Mouse (Mus musculus): ENCODE data around the gene Cenpe.

Cenpe gene

GRCm38 (mm10) chr3:135211805-135212657 lies at the start of gene Cenpe:
Gene Cenpe, plus strand, starts transcription at chr3:135212537.
- in situ Hi-C loops (cut with MboI; ENCODE audit: unreplicated experiment in 2 of 2): loop anchor here (25.0 kb wide), 1 partner anchor 1675 kb away; the partner anchor contains the start of gene Tet2 (in 2 of the 2)

DNA sequence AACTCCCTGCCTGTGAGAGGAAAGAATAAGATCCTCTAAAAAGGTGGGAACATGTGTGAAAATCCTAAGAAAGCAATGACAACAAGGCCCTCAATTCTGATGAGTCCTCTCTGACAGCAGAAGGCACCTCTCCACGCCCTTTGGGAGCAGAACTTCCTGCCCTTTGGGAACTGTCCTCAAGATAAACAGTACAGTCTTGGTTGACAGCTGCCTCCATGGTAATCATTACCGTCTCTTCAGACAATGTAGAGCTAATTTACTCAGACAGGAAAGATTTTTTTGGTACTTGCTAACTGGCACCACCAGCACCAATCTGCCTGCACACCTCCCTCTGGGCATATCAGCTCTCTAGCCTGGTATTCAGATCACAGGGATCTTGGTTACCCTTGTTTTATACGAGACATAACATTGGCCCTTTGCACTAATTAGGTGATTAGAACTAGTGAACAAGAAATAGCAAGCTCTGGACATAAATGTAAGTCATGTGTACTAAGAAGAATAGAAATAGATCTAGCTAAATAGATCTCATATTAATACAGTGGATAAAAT lies 40.4 kb upstream of the Cenpe start:
- in situ Hi-C loops (cut with MboI; ENCODE audit: unreplicated experiment in 2 of 2): no loop called here

DNA sequence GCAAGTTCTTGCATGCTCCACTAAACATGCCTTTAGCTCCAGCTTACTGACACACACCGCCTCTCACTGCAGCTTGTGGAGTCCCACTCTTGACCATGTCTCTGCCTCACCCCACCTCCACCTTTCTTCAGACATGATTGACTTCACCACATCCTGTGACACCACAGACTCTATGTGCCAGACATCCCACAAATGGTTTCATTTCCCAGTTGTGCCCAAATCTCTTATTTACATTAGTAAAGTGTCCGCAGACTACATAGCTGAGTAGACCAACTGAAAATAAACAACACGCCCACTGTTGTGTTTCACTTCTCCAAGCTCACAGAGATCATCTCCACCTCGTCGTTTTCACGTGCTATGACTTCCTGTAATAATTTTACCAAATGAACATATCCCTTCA lies 20.5 kb upstream of the Cenpe start:
- in situ Hi-C loops (cut with MboI; ENCODE audit: unreplicated experiment in 2 of 2): loop anchor here in 1 of 2 experiments (25.0 kb wide), 1 partner anchor 1605 kb away; no protein-coding TSS in a partner anchor

GRCm38 (mm10) chr3:135198051-135198450 lies 14.3 kb upstream of the Cenpe start:
- in situ Hi-C loops (cut with MboI; ENCODE audit: unreplicated experiment in 2 of 2): loop anchor here in 1 of 2 experiments (25.0 kb wide), 1 partner anchor 1611 kb away; no protein-coding TSS in a partner anchor

- in situ Hi-C loops (cut with MboI; ENCODE audit: unreplicated experiment in 2 of 2): loop anchor here (5.0 to 25.0 kb wide), 4 partner anchors 158 to 1886 kb away; partner anchors contain the start of genes Tet2 (in 2 of the 2) and Ppa2 (in 1 of the 2)
These were observed 11.7 kb upstream of the Cenpe start for GRCm38 (mm10) chr3:135200409-135201303.

GRCm38 (mm10) chr3:135206621-135207020 lies 5.7 kb upstream of the Cenpe start:
- in situ Hi-C loops (cut with MboI; ENCODE audit: unreplicated experiment in 2 of 2): loop anchor here (5.0 to 25.0 kb wide), 6 partner anchors 484 to 1894 kb away; partner anchors contain the start of genes Ppa2 (in 2 of the 2) and Tet2 (in 2 of the 2)

DNA sequence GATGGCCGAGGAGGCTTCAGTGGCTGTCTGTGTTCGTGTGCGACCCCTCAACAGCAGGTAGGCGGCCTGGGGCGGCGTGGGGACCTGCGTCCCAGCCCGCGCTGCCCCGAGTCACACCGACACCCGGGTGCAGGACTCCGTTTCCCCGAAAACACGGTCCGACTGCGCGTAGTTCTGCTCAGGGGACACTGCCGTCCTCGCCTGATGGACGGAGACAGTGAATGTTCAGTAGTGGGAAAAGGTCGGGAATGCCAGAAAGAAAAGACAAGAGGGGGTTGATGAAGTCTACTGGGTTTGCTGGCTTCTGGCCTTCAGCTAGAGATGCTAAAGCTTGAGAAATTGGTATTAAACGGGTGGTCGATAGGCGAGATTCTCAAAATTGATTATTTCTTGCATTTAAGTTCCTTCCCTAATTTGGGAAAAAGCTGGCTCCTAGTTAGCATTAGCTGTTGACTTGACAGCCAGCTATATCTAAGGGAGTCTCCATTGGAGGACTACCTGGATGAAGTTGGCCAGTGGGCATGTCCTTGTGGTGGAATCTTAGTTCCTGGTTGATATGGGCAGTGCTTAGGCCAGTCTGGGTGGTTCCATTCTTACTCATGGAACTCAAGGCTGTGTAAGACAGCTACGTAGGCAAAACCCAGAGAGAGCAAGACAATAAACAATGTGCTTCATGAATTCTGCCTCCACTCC lies 467 bp downstream of the Cenpe start:
- in situ Hi-C loops (cut with MboI; ENCODE audit: unreplicated experiment in 2 of 2): loop anchor here (25.0 kb wide), 1 partner anchor 1676 kb away; the partner anchor contains the start of gene Tet2 (in 2 of the 2)

- in situ Hi-C loops (cut with MboI; ENCODE audit: unreplicated experiment in 2 of 2): no loop called here
These were observed 19.7 kb downstream of the Cenpe start for GRCm38 (mm10) chr3:135232058-135232457.

- in situ Hi-C loops (cut with MboI; ENCODE audit: unreplicated experiment in 2 of 2): no loop called here
These were observed 20.1 kb downstream of the Cenpe start for GRCm38 (mm10) chr3:135232462-135232861.

DNA sequence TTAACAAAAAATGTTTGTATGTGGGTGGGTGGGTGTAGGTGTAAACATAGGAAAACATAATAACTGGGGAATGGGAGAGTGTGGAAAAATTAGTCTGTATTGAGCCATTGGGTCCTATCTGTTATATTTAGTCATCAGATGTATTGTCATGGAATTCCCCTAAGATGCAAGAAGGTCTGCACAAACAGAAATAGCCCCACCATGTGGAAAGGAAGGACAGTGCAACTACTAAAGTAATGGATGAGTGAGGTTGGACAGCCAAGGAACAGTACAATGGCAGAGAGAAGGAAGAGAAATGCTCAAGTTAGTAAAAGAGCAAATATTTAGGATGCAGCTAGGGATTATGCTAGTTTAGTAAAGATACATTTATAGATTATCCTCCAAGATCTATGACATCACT lies 33.4 kb downstream of the Cenpe start:
- in situ Hi-C loops (cut with MboI; ENCODE audit: unreplicated experiment in 2 of 2): loop anchor here in 1 of 2 experiments (5.0 kb wide), 1 partner anchor 528 kb away; no protein-coding TSS in a partner anchor

DNA sequence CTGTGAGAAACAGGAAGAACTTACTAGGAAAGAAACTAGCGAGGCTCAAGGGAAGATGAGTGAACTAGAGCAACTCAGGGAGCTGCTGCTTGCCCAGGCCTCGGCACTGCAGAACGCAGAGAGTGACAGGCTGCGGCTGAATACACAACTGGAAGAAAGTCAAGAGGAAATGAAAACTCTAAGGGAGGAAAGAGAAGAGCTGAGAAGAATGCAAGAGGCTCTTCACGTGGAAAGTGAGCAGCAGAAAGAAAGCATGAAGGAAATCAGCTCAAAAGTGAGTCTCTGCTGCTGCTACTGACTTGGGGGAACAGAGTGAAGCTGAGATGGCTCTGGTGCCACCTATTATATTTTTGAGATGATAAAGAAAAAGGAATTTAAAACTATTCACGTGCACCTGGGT lies 34.5 kb downstream of the Cenpe start:
- in situ Hi-C loops (cut with MboI; ENCODE audit: unreplicated experiment in 2 of 2): loop anchor here in 1 of 2 experiments (5.0 kb wide), 1 partner anchor 530 kb away; no protein-coding TSS in a partner anchor

DNA sequence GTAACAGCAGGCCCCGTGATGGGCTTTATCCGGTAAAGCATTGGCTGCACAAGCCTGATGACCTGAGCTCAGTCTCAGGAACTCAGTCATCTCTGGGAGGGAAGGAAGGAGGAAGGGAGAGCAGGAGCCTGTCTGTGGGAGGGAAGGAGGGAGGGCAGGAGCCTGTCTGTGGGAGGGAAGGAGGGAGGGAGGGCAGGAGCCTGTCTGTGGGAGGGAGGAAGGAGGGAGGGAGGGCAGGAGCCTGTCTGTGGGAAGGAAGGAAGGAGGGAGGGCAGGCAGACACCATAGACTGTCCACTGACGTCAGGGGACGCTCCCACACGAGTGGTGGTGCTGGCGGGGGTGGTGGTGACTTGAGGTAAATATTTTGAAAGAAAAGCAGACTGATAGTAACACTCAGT lies 36.8 kb downstream of the Cenpe start:
- in situ Hi-C loops (cut with MboI; ENCODE audit: unreplicated experiment in 2 of 2): loop anchor here in 1 of 2 experiments (5.0 kb wide), 1 partner anchor 532 kb away; no protein-coding TSS in a partner anchor

DNA sequence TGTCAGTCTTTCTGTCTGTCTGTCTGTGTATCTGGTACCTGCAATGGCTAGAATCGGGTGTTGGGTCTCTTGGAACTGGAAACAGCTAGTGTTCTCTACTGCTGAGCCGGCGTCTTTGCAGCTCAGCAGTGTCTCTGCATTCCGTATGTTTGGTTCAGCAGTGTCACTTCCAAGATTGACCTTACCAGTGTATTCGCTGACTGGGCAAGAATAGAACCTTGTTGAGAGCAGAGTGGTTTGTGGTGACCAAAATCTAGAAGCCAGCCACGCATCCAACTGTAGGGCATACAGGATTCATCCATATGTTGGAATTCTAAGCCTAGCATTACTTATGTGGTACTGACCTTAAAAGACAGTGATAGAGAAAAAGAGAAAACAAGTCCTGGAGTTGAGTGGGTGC lies 39.5 kb downstream of the Cenpe start:
- in situ Hi-C loops (cut with MboI; ENCODE audit: unreplicated experiment in 2 of 2): no loop called here

DNA sequence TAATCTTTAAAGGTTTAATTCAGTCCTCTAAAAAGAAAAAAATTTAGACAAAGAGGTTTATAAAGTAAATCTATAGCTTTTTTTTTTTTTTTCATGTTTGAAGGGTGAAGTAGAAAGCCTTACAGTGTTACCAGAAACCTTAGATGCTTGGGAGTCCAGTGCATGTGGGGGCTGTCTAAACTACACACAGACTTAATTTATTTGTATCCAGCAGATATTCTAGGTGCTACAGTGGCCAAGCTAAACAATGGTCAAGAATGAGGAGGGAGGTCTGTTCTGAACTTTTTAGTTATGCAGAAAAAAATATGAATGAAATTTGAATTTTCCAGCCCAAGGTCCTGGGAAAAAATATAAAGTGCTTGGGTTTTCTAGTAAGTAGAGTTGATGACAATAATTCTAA lies 42.4 kb downstream of the Cenpe start:
- in situ Hi-C loops (cut with MboI; ENCODE audit: unreplicated experiment in 2 of 2): no loop called here

DNA sequence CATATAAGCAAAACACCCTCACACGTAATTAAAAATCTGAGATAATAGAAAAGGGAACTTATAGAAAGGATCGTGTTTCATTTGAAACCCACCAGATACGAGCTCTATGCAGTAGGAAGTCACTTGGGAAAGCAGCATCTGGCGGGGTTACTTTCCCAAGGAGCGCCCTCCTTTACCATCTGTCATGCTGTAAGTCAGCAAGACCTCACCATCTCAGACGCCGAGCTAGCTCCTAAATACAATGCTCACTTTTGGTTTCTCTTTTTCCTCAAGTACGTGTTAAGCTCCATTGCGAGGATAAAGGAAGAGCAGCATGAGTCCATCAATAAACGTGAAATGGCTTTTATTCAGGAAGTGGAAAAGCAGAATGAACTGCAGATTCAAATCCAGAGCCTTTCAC lies 46.6 kb downstream of the Cenpe start:
- in situ Hi-C loops (cut with MboI; ENCODE audit: unreplicated experiment in 2 of 2): no loop called here

DNA sequence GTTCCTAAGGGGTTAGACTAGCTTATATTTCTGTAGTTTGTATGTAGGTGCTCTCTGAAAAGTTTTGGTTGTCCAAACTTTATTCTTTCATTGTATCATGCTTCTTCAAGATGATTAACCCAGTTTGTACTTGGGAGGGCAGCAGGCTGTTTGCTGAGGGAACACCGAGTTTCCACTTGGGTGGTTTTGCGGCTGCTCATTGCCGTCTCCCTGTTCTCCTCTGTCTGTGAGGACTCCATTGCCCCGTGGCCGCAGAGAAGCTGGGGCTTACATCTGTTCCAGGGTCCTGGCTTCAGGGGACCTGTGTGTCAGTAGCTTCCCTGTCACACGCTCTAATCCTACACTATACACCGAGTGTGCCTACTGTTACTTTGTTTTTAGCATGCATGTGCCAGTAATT lies 47.9 kb downstream of the Cenpe start:
- in situ Hi-C loops (cut with MboI; ENCODE audit: unreplicated experiment in 2 of 2): no loop called here

DNA sequence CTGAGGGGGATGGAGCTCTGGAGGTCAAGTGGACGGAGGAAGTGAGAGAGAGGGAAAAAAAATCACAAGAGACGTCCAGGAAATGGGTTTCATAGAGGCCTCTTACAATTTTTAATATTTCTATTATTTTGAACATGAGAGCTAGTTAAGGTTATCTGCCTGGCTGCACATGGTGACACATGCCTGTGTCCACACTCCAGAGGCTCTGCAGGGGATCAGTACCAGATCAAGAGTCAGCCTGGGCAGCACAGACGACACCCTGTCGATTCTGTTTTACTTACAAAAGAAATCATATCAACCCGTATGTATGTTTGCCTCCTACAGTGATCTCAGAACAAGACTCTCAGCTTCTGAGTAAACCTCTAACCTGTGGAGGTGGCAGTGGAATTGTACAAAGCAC lies 56.3 kb downstream of the Cenpe start:
- in situ Hi-C loops (cut with MboI; ENCODE audit: unreplicated experiment in 2 of 2): no loop called here

GRCm38 (mm10) chr3:135269391-135269990 lies 57.2 kb downstream of the Cenpe start:
- in situ Hi-C loops (cut with MboI; ENCODE audit: unreplicated experiment in 2 of 2): no loop called here

DNA sequence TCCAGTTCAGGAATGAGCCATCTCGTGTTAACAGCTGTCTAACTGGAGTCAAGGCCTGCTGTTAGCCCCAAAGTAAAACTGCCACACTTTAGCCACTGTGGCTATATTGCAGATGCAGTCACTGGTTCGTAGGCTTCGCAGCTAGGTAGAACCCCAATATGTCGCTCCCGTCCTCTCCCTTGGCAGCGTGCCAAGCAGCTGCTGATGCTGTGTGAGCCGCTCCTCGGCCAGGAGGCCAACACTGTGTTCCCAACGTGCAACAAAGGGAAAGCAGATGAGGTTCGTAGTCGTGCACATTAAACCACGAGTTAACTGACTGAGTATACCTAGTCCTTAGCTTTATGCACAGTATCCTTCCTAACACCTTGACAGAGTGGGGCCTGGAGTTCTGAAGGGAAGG lies 60.3 kb downstream of the Cenpe start:
- in situ Hi-C loops (cut with MboI; ENCODE audit: unreplicated experiment in 2 of 2): no loop called here

Data from v-Abl transformed pro-B cells (cell line).